Mouse (Mus musculus) hindbrain, embryonic 14.5 days (tissue): ENCODE data around the gene Mrpl58. TPM values are rescaled to one million over a fixed set of nuclear protein-coding genes. Genes with fewer than 3 reads are reported as not detected.
A peak's percentile ranks its signal among the peaks of the same experiment; 100 is the strongest.

Experiments used
- ATAC-seq: fragments of 200-750 bp; cut with Nextera tagmentation; 2 replicates; pipeline ENCODE4 v1.8.0; 2017; ENCODE audit warnings: moderate number of reproducible peaks, mild to moderate bottlenecking, moderate TSS enrichment, moderate library complexity; ENCODE audit not compliant: low FRiP score
- DNase-seq: peaks from one replicate; pipeline ENCODE4 v3.0.0-alpha.2; 2015; ENCODE audit warnings: low spot score
- H3K27ac ChIP-seq: fragments of 300-500 bp; sonication (generic); 2 replicates; pipeline ENCODE4 v1.5.1; 2014; ENCODE audit warnings: mild to moderate bottlenecking, moderate library complexity
- H3K27me3 ChIP-seq: fragments of 300-500 bp; sonication (generic); 2 replicates; pipeline ENCODE4 v1.6.1; 2014; ENCODE audit warnings: mild to moderate bottlenecking, low read length, mixed read lengths; ENCODE audit not compliant: control insufficient read depth, insufficient read depth
- H3K36me3 ChIP-seq: fragments of 300-500 bp; sonication (generic); replicated peaks from 2 replicates; pipeline ENCODE4 v1.6.1; 2014; ENCODE audit not compliant: control insufficient read depth, insufficient read depth
- H3K4me1 ChIP-seq: fragments of 300-500 bp; sonication (generic); replicated peaks from 2 replicates; pipeline ENCODE4 v1.6.1; 2014; ENCODE audit warnings: antibody characterized with exemption, low read length, mixed read lengths; ENCODE audit not compliant: control insufficient read depth, insufficient read depth
- H3K4me2 ChIP-seq: fragments of 300-500 bp; sonication (generic); replicated peaks from 2 replicates; pipeline ENCODE4 v1.6.1; 2014; ENCODE audit warnings: mild to moderate bottlenecking, moderate library complexity
- H3K4me3 ChIP-seq: fragments of 300-500 bp; sonication (generic); replicated peaks from 2 replicates; pipeline ENCODE4 v1.5.1; 2014; ENCODE audit warnings: mild to moderate bottlenecking, low read length
- H3K9ac ChIP-seq: fragments of 300-500 bp; sonication (generic); 2 replicates; pipeline ENCODE4 v1.6.1; 2014
- H3K9me3 ChIP-seq: fragments of 300-500 bp; sonication (generic); 2 replicates; pipeline ENCODE4 v1.6.1; 2016; ENCODE audit warnings: low read length; ENCODE audit not compliant: control insufficient read depth
- WGBS: fragments of 180-500 bp; shearing (Covaris S2); extraction: QIAGEN DNeasy Blood & Tissue Kit; methylation state at CpG from one replicate; pipeline ENCODE4 v1.1.7; 2014; 5-methylcytosine and 5-hydroxymethylcytosine counted together
- polyA plus RNA-seq: library from polyadenylated mRNA; unstranded; fragments of >200 nt; fragmentation: Nextera tagmentation; extraction: Ambion mirVana; gene quantifications from 2 replicates; pipeline ENCODE4 v1.2.1, GENCODE M21; 2014

The Mrpl58 gene
- polyA plus RNA-seq, 1 experiment from 2014 or later = 222 TPM

DNA sequence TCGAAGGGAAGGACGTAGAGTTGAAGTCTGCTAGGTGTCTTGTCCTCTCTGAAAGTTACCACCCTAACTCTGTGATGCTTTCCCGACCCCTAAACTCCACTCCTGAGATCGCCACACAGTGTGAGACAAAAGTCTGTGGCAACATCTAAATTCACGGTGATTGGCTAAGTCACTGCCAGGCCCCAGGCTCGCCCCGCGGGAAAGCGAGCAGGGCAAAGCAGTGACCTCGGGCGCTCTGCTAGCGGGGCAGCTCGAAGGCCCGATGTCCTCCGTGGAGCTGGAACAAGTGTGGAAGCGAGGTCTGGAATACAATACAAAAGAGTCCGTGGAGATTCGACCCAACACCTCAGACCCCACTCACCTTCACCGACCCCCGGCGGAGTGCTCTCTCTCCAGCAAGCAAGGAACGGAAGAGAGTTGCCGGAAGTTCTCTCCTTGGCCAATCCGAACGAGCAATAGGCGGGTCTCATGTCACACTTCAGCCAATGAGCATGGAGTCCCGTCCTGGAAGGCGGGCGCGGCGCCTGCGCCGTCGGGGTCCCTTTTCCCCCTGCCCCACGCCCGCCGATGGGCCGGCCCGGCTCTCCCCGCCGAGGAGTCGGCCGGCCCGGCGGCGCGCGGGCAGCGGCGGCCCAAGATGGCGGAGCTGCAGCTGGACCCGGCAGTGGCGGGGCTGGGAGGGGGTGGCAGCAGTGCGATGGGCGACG lies 16.1 kb downstream of the Mrpl58 start, which contains the start of the genes Atp5h and Kctd2:
TSS of gene Atp5h (minus strand) at position 432 of the 707 bp plus-strand sequence.
TSS of gene Kctd2 (plus strand) at position 598 of the 707 bp plus-strand sequence.
- Histone ChIP-seq H3K9ac (peak within 1 kb of the TSS; percentile 97), H3K27me3 (no peaks in the 10 kb centered on the region), H3K4me1 (peaks cover 20% of the 10 kb centered on the region), H3K27ac (peak within 1 kb of the TSS; percentile 84), H3K4me3 (peak within 1 kb of the TSS; percentile 91), H3K9me3 (no peaks in the 10 kb centered on the region), H3K4me2 (peak within 1 kb of the TSS; percentile 92), H3K36me3 (peaks cover 54% of the 10 kb centered on the region)
- under 1% methylated on average over 52 of the region's 56 CpGs for WGBS
- ATAC-seq (peak; percentile 97), DNase-seq (peak; percentile 95)

DNA sequence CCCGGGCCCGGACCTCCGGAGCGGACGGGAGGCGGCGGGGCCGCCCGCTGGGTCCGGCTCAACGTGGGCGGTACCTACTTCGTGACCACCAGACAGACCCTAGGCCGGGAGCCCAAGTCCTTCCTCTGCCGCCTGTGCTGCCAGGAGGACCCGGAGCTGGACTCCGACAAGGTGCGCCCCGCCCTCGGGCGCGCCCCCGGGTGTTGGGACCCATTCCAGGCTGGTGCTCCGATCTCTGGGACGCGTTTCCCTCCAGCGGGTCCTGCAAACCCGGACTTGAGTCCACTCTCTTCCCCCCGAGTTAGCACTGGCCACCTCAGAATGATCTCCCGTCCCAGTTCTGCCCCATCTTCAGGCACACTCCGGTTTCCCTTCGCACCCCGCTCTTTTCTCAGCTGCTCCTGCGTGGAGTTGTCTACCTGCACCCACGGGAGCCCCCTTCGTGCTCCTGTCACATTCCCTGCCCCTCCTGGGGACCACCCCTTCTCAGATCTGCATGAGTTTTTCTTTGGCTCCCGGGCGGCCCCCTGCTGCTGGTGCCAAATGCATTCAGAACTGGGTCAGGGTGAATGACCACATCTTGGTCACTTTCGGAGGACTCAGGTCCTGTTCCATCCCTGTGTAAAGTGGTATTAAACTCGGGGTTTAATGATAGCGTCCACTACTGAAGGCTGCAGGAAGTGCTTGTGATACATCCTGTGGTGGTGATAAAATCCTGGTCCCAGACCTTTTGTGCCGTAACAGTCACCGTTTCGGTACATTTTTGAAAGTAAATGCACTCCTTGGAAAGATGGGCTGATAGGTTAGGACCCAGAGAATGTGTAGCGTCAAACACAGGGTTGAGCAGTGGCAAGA lies 17.0 kb downstream of the Mrpl58 start:
- Histone ChIP-seq H3K9me3 (no peaks in the 10 kb centered on the region), H3K36me3 (peaks cover 54% of the 10 kb centered on the region), H3K27ac (peak overlapping the region; percentile 84), H3K4me3 (peak overlapping the region; percentile 91), H3K9ac (peak overlapping the region; percentile 97), H3K4me2 (peak overlapping the region; percentile 84), H3K27me3 (no peaks in the 10 kb centered on the region), H3K4me1 (peaks cover 20% of the 10 kb centered on the region)
- WGBS = 3% methylated on average over 40 of the region's 45 CpGs
- ATAC-seq = peak; percentile 57
- no peak for DNase-seq

DNA sequence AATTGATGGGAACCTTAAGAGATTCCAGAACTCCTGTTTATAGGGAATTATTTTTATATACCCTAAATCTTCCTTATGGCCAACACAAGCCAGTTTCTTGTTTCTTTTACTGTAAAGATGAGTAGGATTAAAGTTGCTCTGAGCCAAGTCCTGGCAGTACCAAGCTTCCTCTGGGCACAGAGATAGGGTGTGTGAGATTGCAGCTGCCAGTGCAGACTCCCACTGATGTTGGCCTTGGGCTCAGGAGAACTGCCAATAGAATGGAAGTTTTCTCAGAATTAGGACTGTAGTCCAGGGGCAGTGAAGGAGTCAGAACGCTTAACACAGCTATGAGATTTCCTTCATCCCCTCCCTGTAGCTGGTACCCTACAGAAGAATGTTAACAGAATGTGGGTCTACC lies 17.8 kb downstream of the Mrpl58 start:
- H3K27ac ChIP-seq = no peak overlapping the region
- ATAC-seq (no peak), DNase-seq (no peak)
- peaks cover 20% of the 10 kb centered on the region for H3K4me1 ChIP-seq
- peak overlapping the region; percentile 91 for H3K4me3 ChIP-seq
- H3K9me3 ChIP-seq = no peaks in the 10 kb centered on the region
- peak overlapping the region; percentile 84 for H3K4me2 ChIP-seq
- H3K36me3 ChIP-seq = peaks cover 53% of the 10 kb centered on the region
- no peaks in the 10 kb centered on the region for H3K27me3 ChIP-seq
- peak overlapping the region; percentile 97 for H3K9ac ChIP-seq
- 64% methylated on average over 1 of the region's 1 CpGs for WGBS

DNA sequence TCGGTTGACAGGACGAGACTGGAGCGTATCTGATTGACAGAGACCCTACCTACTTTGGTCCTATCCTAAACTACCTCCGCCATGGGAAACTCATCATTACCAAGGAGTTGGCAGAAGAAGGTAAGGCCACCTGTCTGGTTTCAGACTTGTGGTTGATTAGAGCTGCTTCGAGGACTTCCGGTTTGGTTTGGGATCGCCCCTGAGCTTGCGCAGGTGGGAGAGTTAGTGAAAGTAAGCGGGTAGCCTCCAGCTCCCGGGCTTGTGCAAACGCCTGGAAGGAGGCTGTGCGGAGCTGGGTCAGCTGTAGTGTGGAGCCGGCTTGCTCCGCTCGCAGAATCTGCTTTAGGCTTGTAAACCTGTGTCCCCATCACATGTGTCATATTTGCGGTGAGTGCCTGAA lies 18.4 kb downstream of the Mrpl58 start:
- Histone ChIP-seq H3K36me3 (peaks cover 54% of the 10 kb centered on the region), H3K27me3 (no peaks in the 10 kb centered on the region)
- WGBS = 94% methylated on average over 16 of the region's 16 CpGs

DNA sequence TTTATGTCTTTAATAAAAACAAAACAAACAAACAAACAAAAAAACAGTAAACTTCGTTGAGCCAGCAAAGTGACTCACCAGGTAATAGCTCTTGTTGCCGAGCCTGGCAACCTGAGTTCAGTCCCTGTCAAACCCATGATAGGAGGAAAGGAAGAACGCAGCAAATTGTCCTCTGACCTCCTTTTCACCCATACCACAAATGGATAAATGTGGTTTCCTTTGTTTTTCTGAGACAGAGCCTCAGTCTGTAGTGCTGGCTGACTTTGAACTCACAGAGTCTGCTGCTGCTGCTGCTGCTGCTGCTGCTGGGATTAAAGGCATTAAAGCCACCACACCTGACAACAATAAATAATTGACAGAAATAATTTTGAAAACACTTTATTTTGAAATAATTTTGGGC lies 19.5 kb downstream of the Mrpl58 start:
- Histone ChIP-seq H3K27ac (no peak overlapping the region), H3K27me3 (no peaks in the 10 kb centered on the region), H3K9me3 (no peaks in the 10 kb centered on the region), H3K9ac (no peak overlapping the region), H3K4me2 (no peak overlapping the region), H3K4me3 (no peak overlapping the region), H3K4me1 (peaks cover 20% of the 10 kb centered on the region), H3K36me3 (peaks cover 51% of the 10 kb centered on the region)
- no peak for DNase-seq
- ATAC-seq = no peak
- WGBS = 88% methylated on average over 3 of the region's 3 CpGs

More for the DNA sequence above, 18.4 kb downstream of the Mrpl58 start:
- no peak overlapping the region for H3K4me3 ChIP-seq
- no peak for DNase-seq
- no peaks in the 10 kb centered on the region for H3K9me3 ChIP-seq
- no peak for ATAC-seq
- no peak overlapping the region for H3K9ac ChIP-seq
- H3K27ac ChIP-seq = no peak overlapping the region
- H3K4me2 ChIP-seq = no peak overlapping the region
- peaks cover 20% of the 10 kb centered on the region for H3K4me1 ChIP-seq

DNA sequence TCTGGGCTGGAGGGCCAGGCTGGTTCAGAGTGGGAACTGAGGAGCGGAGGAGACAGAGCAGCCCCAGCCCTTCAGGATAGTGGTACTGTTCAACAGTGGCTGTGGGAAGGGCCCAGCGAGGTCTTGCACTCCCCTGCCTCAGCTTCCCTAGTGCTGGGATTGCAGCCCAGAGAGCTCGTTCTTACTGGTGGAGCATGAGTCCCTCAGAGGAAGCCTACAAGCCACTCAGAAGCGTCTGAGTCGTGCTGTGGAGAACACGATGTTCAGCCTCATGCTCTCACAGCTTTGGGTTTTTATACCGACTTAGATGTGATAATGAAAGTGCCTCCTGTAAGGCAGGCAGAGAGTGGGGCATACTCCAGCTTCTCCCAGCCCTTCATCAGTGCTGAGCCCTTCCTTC lies 21.1 kb downstream of the Mrpl58 start:
- no peak for ATAC-seq

DNA sequence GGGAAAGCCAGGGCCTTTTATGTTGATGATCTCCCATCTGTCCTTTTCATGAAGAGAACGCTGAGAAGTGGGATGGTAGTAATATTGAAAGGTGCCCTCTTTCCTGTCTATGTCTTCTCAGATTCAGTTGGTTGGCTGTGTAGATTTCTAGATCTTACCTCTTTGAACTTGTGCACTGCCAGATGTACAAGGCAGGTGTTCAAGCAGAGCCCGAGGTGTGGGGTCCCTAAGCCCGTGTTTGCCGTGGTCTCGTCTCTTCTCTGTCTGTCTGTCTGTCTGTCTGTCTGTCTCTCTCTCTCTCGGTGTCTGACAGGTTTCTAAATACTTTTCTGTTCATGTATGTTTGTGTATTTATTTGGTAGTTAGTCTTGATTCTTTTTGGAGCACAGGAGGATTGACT lies 22.1 kb downstream of the Mrpl58 start:
- no peaks in the 10 kb centered on the region for H3K9me3 ChIP-seq
- 91% methylated on average over 6 of the region's 6 CpGs for WGBS
- H3K36me3 ChIP-seq = peaks cover 66% of the 10 kb centered on the region
- H3K27ac ChIP-seq = no peak overlapping the region
- H3K4me1 ChIP-seq = peaks cover 9% of the 10 kb centered on the region
- no peak overlapping the region for H3K9ac ChIP-seq
- ATAC-seq (no peak), DNase-seq (no peak)
- no peaks in the 10 kb centered on the region for H3K27me3 ChIP-seq
- no peak overlapping the region for H3K4me3 ChIP-seq
- no peak overlapping the region for H3K4me2 ChIP-seq

More for the DNA sequence above, 21.1 kb downstream of the Mrpl58 start:
- DNase-seq = no peak
- Histone ChIP-seq H3K4me1 (peaks cover 9% of the 10 kb centered on the region), H3K36me3 (peaks cover 56% of the 10 kb centered on the region), H3K9me3 (no peaks in the 10 kb centered on the region), H3K9ac (no peak overlapping the region), H3K27ac (no peak overlapping the region), H3K27me3 (no peaks in the 10 kb centered on the region), H3K4me2 (no peak overlapping the region), H3K4me3 (no peak overlapping the region)
- WGBS = 88% methylated on average over 7 of the region's 7 CpGs

DNA sequence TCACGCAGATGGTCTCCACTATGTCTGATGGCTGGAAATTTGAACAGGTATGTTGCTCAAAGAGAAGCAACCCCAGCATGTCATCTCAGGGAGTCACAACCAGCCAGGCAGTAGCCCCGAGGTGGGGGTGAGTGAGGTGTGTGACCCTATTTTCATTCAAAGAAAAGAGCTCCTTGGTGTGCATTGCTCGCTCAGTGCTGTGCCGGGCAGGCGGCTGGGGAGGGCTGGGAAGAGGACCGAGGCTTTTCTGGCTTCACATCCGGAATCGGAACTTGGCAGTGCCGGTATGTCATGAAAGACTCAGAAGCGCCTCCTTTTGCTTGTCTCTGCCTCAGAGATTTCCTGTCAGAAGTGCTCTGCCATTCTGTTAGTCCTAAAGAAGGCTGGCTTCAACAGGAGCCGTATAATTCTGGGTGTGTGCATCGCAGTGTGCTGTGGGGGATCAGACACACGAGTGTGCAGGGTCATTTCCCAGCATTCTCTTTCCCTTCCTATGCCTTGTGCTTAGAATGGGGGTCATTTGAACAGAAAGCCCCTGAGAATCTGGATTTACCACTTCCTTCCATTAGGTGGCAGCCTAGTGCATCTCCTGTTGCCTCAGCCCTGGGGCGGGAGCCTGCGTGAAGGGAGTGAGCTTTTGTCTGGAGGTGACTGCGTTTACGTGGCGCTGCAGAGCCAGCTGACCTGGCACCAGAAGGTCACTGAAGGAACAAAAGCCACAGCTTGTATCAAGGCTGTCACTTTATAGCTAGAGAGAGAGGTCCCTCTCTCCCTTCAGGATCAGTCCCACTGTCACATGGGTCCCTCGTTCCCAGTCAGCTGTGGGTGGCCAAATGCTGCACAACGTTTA lies 24.2 kb downstream of the Mrpl58 start:
- Histone ChIP-seq H3K4me1 (no peaks in the 10 kb centered on the region), H3K27ac (peak overlapping the region; percentile 52), H3K4me3 (0 out of 2 replicates have a peak overlapping the region, but pooled peaks have one; percentile 2), H3K9ac (peak overlapping the region; percentile 35; the same call in 1 of the 2 replicates), H3K27me3 (no peaks in the 10 kb centered on the region), H3K36me3 (peaks cover 78% of the 10 kb centered on the region), H3K9me3 (no peaks in the 10 kb centered on the region), H3K4me2 (peak overlapping the region; percentile 26)
- 36% methylated on average over 20 of the region's 20 CpGs for WGBS
- peak; percentile 75 for ATAC-seq
- peak; percentile 86 for DNase-seq
